Comparison of ENCODE assay signal across 9 mouse cellular contexts in the genomic region with DNA sequence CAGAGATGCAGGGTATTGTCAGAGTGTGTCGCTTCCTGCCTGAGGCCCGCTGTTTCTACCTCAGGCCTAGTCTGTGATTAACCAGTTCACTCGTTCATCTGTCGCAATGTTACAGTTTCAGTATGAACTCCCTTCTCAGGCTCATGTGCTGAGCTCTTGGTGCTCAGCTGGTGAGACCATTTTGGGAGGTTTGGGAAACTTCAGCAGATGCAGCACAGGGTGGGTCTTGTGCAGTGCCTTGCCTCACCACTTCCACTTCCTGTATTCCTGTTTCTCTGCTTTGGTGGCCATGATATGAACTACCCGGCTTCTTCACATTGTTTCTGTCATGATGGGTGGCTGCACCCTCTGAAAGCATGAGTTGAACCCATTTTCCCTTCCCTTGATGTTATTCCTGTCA.
"Had no signal": no experiment of that assay in that cellular context is flagged by ENCODE, and none has a peak within 500 bp of the region (broad histone marks: within the 10 kb centered on the region; RNA-seq: fewer than 3 reads in every experiment).

No protein-coding gene starts in this region.

- DNase-seq: kidney, adult 9 months; lung, adult 2 months; lung, postnatal 36 days; retina, postnatal 1 day; thymus, postnatal 14 days had no signal

- ATAC-seq: inflammation-experienced regulatory T-cells, adult 6 months; intestine, postnatal 0 days; lung, postnatal 0 days; midbrain, embryonic 15.5 days had no signal
